Mouse (Mus musculus) midbrain, embryonic 11.5 days (tissue): ENCODE data around the gene Kdm2b. TPM values are rescaled to one million over a fixed set of nuclear protein-coding genes. Genes with fewer than 3 reads are reported as not detected.

ENCODE experiments used
- ATAC-seq: fragments of 200-750 bp; cut with Nextera tagmentation; 2 replicates; pipeline ENCODE4 v1.8.0; 2017; ENCODE audit warnings: moderate TSS enrichment, moderate library complexity; ENCODE audit not compliant: low FRiP score
- DNase-seq: peaks from one replicate; pipeline ENCODE4 v3.0.0; 2015; ENCODE audit warnings: low spot score; ENCODE audit errors: missing footprints
- H3K27ac ChIP-seq: fragments of 300-500 bp; sonication (generic); 2 replicates; pipeline ENCODE4 v1.5.1; 2014; ENCODE audit warnings: low read depth, low read length
- H3K27me3 ChIP-seq: fragments of 300-500 bp; sonication (generic); 2 replicates; pipeline ENCODE4 v1.6.1; 2014; ENCODE audit warnings: mild to moderate bottlenecking, low read length, moderate library complexity, mixed read lengths; ENCODE audit not compliant: control insufficient read depth, insufficient read depth
- H3K36me3 ChIP-seq: fragments of 300-500 bp; sonication (generic); 2 replicates; pipeline ENCODE4 v1.6.1; 2014; ENCODE audit warnings: mild to moderate bottlenecking, low read length, moderate library complexity, mixed read lengths; ENCODE audit not compliant: control insufficient read depth, insufficient read depth
- H3K4me1 ChIP-seq: fragments of 300-500 bp; sonication (generic); 2 replicates; pipeline ENCODE4 v1.6.1; 2014; ENCODE audit warnings: low read length; ENCODE audit not compliant: control insufficient read depth, insufficient read depth
- H3K4me2 ChIP-seq: fragments of 300-500 bp; sonication (generic); 2 replicates; pipeline ENCODE4 v1.6.1; 2014; ENCODE audit warnings: mild to moderate bottlenecking, moderate library complexity
- H3K4me3 ChIP-seq: fragments of 300-500 bp; sonication (generic); 2 replicates; pipeline ENCODE4 v1.5.1; 2014; ENCODE audit warnings: low read depth, low read length
- H3K9ac ChIP-seq: fragments of 300-500 bp; sonication (generic); 2 replicates; pipeline ENCODE4 v1.6.1; 2014; ENCODE audit warnings: low read length
- H3K9me3 ChIP-seq: fragments of 300-500 bp; sonication (generic); 2 replicates; pipeline ENCODE4 v1.6.1; 2016; ENCODE audit warnings: low read length; ENCODE audit not compliant: control insufficient read depth
- WGBS: fragments of 180-500 bp; shearing (Covaris S2); extraction: QIAGEN DNeasy Blood & Tissue Kit; methylation state at CpG from one replicate; pipeline ENCODE4 v1.1.7; 2014; 5-methylcytosine and 5-hydroxymethylcytosine counted together
- polyA plus RNA-seq: library from polyadenylated mRNA; unstranded; fragments of >200 nt; fragmentation: Nextera tagmentation; extraction: Ambion mirVana; gene quantifications from 2 replicates; pipeline ENCODE4 v1.2.1, GENCODE M21; 2014

Kdm2b gene
- polyA plus RNA-seq, 1 experiment from 2014 or later = 62.4 TPM

DNA sequence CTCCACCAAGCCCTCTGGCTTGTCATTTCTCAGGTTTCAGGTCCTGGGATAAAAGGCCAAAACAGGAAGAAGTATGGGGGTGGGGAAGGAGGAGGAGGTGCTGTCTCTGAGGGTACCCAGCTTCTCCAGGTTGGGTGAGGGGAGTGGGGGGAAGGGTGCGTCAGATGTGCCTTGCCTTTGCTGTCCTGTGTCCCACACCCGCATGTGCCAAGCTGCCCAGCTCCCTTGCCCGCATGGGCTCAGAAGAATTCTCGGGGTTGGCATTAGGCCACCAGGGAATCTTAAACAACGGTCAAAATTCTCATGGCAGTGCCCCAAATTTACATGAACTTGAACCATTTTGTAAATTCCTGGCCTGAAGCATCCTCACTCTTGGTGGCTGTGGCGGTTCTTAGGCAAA lies 36.8 kb upstream of the Kdm2b start:
- H3K4me2 ChIP-seq = no peak overlapping the region
- H3K9ac ChIP-seq = no peak overlapping the region
- no peaks in the 10 kb centered on the region for H3K9me3 ChIP-seq
- no peak overlapping the region for H3K27ac ChIP-seq
- 0 out of 2 replicates have a peak, but pooled peaks cover 2% of the 10 kb centered on the region for H3K36me3 ChIP-seq
- WGBS = 69% methylated on average over 6 of the region's 6 CpGs
- no peak overlapping the region for H3K4me3 ChIP-seq
- ATAC-seq (no peak), DNase-seq (no peak)
- no peaks in the 10 kb centered on the region for H3K4me1 ChIP-seq
- no peaks in the 10 kb centered on the region for H3K27me3 ChIP-seq

DNA sequence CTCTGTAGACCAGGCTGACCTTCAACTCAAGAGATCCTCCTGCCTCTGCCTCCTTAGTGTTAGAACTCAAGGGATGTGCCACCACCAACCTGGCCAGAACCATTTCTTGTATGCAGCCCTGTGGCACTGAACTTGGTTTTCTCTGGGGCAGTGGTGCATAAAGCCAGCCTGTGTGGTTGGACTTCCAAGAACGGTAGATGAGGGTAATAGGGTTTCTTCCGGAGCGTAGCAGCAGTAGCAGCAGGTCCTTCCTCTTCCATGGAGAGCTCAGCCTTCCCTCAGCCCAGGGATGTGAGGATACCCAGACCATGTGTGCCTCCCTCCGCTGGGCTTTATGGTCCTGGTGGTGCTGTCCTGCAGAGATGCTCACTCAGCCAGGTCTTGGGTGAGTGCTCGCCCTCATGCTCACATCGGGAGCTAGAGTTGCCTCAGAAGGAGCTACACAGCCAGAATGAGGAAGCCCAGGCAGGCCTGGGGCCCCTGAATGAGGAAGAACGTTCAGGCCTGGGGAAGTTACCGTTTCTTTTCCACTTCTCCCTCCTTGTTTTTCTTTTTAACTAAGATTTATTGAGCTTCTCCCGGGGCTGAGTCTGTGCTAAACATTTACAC lies 35.4 kb upstream of the Kdm2b start:
- ATAC-seq (no peak), DNase-seq (no peak)
- WGBS = 93% methylated on average over 9 of the region's 9 CpGs
- Histone ChIP-seq H3K36me3 (0 out of 2 replicates have a peak, but pooled peaks cover 2% of the 10 kb centered on the region), H3K9me3 (no peaks in the 10 kb centered on the region), H3K4me1 (no peaks in the 10 kb centered on the region), H3K4me2 (no peak overlapping the region), H3K4me3 (no peak overlapping the region), H3K9ac (no peak overlapping the region), H3K27ac (no peak overlapping the region), H3K27me3 (no peaks in the 10 kb centered on the region)

DNA sequence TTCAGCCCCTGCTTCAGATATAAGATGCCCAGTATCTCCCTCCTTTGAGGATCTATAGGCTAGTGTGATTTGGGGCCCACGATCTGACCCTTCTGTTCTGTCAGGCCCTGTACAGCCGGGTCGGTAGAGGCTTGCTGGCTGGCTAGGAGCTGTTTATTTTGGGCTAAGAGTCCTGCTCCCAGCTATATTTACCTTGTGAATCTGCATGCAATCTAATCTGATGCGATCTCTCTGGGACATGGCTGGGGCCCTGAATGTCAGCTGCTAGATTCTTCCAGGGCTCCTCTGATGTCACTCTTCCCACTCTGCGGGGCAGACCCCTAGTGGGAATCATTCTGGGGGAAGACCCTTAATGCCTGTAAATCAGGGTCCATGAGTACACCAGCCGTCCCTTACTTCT lies 34.7 kb upstream of the Kdm2b start:
- Histone ChIP-seq H3K4me1 (peaks cover 3% of the 10 kb centered on the region), H3K4me2 (no peak overlapping the region), H3K36me3 (0 out of 2 replicates have a peak, but pooled peaks cover 2% of the 10 kb centered on the region), H3K9ac (no peak overlapping the region), H3K27ac (no peak overlapping the region), H3K27me3 (no peaks in the 10 kb centered on the region), H3K9me3 (no peaks in the 10 kb centered on the region), H3K4me3 (no peak overlapping the region)
- ATAC-seq (no peak), DNase-seq (no peak)
- WGBS = 87% methylated on average over 6 of the region's 6 CpGs

DNA sequence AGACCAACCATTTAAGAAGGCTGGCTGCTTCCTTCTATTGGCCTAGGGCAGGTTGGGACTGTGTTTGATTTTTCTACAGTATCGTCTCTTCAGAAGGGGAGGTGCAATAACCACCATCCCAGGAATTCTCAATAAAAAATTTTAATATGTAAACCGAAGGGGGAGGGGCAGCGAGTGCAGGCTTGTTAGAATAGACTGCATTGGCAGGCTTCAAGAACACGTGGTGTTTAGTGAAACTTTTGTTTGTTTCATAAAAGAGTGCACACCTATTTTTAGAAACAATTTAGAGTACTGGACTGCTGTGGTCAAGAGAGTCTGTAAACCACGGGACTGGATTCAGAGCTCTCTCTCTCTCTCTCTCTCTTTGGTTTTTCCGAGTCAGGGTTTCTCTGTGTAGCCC lies 33.4 kb upstream of the Kdm2b start:
- DNase-seq = no peak
- no peak overlapping the region for H3K9ac ChIP-seq
- no peak overlapping the region for H3K27ac ChIP-seq
- no peaks in the 10 kb centered on the region for H3K36me3 ChIP-seq
- no peak for ATAC-seq
- H3K4me3 ChIP-seq = no peak overlapping the region
- peaks cover 9% of the 10 kb centered on the region for H3K4me1 ChIP-seq
- no peaks in the 10 kb centered on the region for H3K9me3 ChIP-seq
- 92% methylated on average over 6 of the region's 6 CpGs for WGBS
- H3K27me3 ChIP-seq = no peaks in the 10 kb centered on the region
- no peak overlapping the region for H3K4me2 ChIP-seq

DNA sequence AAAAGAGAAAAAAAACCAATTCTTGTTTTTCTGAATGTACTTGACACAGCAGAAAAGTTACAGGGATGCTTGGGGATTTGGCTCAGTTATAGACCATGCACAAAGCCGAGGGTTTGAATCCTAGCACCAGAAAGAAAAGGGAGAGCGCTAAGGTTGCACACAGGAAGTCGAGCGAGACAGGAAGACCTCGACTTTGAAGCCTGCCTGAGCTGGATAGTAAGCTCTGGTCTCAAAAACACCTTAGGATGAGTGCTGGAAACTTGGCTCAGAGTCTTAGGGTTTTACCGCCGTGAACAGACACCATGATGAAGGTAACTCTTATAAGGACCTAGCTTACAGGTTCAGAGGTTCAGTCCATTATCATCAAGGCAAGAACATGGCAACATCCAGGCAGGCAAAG lies 31.8 kb upstream of the Kdm2b start:
- 93% methylated on average over 7 of the region's 7 CpGs for WGBS
- Histone ChIP-seq H3K4me1 (peaks cover 10% of the 10 kb centered on the region), H3K27me3 (no peaks in the 10 kb centered on the region), H3K4me2 (no peak overlapping the region), H3K9me3 (no peaks in the 10 kb centered on the region), H3K36me3 (no peaks in the 10 kb centered on the region), H3K27ac (no peak overlapping the region), H3K4me3 (no peak overlapping the region), H3K9ac (no peak overlapping the region)
- ATAC-seq (no peak), DNase-seq (no peak)

DNA sequence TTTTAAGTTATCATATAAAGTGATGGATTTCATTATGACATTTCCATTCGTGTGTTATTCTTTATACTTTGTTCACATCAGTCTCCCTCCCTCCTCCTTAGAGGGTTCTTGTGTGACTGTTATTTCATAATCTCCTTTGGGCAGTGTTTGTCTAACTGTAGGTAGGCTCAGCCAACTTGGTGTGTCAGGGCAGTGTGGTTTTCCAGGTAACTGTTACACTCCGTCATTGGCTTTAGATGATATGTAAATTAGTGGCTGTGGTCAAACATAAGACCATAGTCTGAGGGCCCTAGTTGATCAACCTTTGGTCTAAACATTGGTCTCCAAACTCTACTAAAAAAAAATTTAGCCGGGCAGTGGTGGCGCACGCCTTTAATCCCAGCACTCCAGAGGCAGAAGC lies 30.8 kb upstream of the Kdm2b start:
- H3K27ac ChIP-seq = no peak overlapping the region
- no peak overlapping the region for H3K4me2 ChIP-seq
- H3K36me3 ChIP-seq = no peaks in the 10 kb centered on the region
- H3K9ac ChIP-seq = no peak overlapping the region
- ATAC-seq (no peak), DNase-seq (no peak)
- H3K9me3 ChIP-seq = no peaks in the 10 kb centered on the region
- H3K4me3 ChIP-seq = no peak overlapping the region
- peaks cover 19% of the 10 kb centered on the region for H3K4me1 ChIP-seq
- H3K27me3 ChIP-seq = no peaks in the 10 kb centered on the region
- WGBS = 91% methylated on average over 5 of the region's 5 CpGs

DNA sequence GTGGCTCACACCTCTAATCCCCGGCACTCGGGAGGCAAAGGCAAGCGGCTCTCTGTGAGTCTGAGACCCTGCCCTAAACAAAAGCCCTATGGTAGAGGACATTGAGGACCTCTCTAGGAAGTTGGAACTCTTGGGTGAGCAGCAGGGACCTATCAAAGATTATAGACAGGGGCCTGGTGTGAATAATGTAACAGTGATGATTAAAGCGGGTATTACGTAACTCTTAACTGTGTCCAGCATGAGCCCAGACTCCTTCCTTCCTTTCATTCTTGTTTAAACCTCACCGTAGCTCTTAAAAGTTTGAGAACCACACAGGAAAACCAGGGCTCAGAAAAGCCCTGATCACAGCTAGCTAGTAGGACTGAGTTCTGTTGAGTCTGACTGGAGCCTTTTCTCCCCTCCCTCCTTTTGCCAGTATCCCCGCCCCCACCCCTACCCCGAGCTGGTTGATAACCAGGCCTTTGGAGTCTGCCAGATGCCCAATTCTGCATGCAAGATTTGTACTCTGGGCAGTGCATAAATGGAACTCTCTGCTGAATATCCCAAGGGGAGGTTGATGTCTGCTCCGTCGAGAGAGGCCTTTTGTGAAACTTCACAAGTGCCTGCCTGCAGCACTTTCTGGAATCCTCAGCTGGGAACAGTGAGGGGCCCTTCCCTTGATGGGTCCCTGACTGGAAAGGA lies 29.9 kb upstream of the Kdm2b start:
- peak; percentile 83 for DNase-seq
- H3K4me1 ChIP-seq = peaks cover 22% of the 10 kb centered on the region
- H3K27ac ChIP-seq = peak overlapping the region; percentile 35; the same call in 1 of the 2 replicates
- H3K9ac ChIP-seq = no peak overlapping the region; the same call in 1 of the 2 replicates
- WGBS = 50% methylated on average over 10 of the region's 10 CpGs
- H3K36me3 ChIP-seq = no peaks in the 10 kb centered on the region
- ATAC-seq = no peak
- H3K9me3 ChIP-seq = no peaks in the 10 kb centered on the region
- no peak overlapping the region for H3K4me3 ChIP-seq
- H3K4me2 ChIP-seq = no peak overlapping the region
- no peaks in the 10 kb centered on the region for H3K27me3 ChIP-seq

DNA sequence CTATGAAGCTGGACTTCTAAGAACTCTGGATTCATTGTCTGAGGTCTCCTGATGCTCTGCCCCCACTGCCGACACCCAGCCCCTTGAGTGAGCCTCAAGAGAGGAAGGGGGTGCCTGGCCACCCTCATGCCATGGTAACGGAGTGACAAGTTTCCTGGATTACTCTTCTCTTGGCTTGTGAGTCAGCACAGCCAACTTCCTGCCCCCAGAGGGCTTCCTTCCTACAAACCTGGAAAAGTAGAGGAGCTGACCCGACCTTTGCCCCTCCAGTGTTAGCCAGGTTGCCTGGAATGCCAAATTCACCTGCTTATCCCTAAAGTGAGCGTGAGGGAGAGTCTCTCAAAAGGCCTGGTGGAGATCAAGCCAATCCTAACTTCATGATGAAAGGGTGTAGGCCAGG lies 27.9 kb upstream of the Kdm2b start:
- H3K36me3 ChIP-seq = no peaks in the 10 kb centered on the region
- 78% methylated on average over 4 of the region's 4 CpGs for whole genome bisulfite sequencing

DNA sequence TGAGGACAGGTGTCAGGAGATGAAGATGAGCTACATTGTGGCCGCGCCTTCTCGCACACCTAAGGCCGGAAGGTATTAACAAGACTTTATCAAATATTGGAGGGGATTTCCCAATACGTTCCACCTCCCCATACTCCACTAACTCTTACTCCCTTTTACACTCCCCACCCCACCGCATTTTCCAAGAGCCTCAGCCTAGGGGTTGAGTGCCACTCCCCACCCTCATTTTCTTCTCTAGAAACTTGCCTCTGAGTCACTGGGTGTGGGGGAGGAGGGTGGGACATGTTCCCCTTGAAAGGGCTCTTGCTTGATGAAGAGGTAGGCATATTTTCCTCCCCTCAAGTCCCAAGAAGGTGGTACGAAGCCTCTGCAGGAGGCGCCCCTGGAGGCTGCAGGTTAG lies 26.3 kb upstream of the Kdm2b start:
- WGBS = 28% methylated on average over 8 of the region's 8 CpGs
- H3K9ac ChIP-seq = peak overlapping the region; percentile 79; the same call in 1 of the 2 replicates

More for the DNA sequence above, 27.9 kb upstream of the Kdm2b start:
- ATAC-seq (no peak), DNase-seq (no peak)
- Histone ChIP-seq H3K27me3 (no peaks in the 10 kb centered on the region), H3K4me1 (peaks cover 24% of the 10 kb centered on the region), H3K9ac (no peak overlapping the region), H3K4me2 (no peak overlapping the region), H3K9me3 (no peaks in the 10 kb centered on the region), H3K4me3 (no peak overlapping the region), H3K27ac (no peak overlapping the region)

More for the DNA sequence above, 26.3 kb upstream of the Kdm2b start:
- Histone ChIP-seq H3K36me3 (no peaks in the 10 kb centered on the region), H3K4me2 (peak overlapping the region; percentile 82), H3K9me3 (no peaks in the 10 kb centered on the region), H3K4me1 (peaks cover 24% of the 10 kb centered on the region), H3K4me3 (peak overlapping the region; percentile 74), H3K27ac (no peak overlapping the region), H3K27me3 (no peaks in the 10 kb centered on the region)
- DNase-seq = no peak
- ATAC-seq = no peak
